Mouse (Mus musculus) lung, postnatal 0 days (tissue): ENCODE results near the gene Zfp672.
"Not testable (repeated sequence)": the region's sequence is repeated elsewhere in the genome, so short reads cannot be mapped to it uniquely, and the experiment has no call there.

ENCODE experiments used
- CTCF ChIP-seq: IDR thresholded peaks from 2 replicates; pipeline ENCODE4 v1.5.1; 2016; ENCODE audit warnings: antibody characterized with exemption, mild to moderate bottlenecking
- EP300 ChIP-seq: IDR thresholded peaks from 2 replicates; pipeline ENCODE4 v1.6.1; 2016; ENCODE audit warnings: antibody characterized with exemption, mild to moderate bottlenecking, control low read depth

DNA sequence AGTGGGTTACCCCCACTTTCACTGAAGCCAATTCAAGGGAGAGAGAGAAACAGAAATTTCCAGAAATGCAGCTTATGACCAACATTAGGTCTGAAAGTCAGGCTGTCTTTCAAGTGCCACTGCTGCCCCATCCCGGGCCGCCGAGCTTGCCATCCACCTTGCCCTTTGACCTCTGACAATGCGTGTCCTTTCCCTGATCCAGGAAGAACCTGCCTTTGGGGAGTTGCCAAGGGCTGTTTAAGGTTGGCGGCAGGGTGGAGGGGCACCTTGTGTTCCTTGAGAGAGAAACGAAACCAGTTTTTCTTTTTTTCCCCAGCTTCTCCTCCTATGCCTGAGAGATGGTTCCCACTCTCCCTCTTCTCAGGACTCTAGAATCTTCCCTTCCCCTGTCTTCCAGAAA is 32.4 kb upstream of the Zfp672 start:
- not testable (repeated sequence) for TF ChIP-seq EP300, CTCF
